Mouse (Mus musculus) heart, adult 10 weeks (tissue): ENCODE measurements around the gene Zfp808. TPM values are rescaled to one million over a fixed set of nuclear protein-coding genes. Genes with fewer than 3 reads are reported as not detected.

ENCODE experiments used
- polyA plus RNA-seq: library from polyadenylated mRNA; stranded (reverse); fragments of 350-450 nt; fragmentation: Illumina TruSeq; extraction: RNeasy Lipid Tissue Mini Kit (QIAGEN cat#74804); gene quantifications from one replicate; pipeline ENCODE4 v1.2.3, GENCODE M21; 2014; ENCODE audit warnings: low read depth, low replicate concordance

The Zfp808 gene
- polyA plus RNA-seq, result 2.0 TPM

GRCm38 (mm10) chr13:62129432-62130171 lies at the start of gene Zfp808:
Zfp808 (plus strand) TSS chr13:62129886.

